Mouse (Mus musculus): ENCODE measurements around the gene Phf5a.
"Not testable (repeated sequence)": the region's sequence is repeated elsewhere in the genome, so short reads cannot be mapped to it uniquely, and the experiment has no call there.

The Phf5a gene

DNA sequence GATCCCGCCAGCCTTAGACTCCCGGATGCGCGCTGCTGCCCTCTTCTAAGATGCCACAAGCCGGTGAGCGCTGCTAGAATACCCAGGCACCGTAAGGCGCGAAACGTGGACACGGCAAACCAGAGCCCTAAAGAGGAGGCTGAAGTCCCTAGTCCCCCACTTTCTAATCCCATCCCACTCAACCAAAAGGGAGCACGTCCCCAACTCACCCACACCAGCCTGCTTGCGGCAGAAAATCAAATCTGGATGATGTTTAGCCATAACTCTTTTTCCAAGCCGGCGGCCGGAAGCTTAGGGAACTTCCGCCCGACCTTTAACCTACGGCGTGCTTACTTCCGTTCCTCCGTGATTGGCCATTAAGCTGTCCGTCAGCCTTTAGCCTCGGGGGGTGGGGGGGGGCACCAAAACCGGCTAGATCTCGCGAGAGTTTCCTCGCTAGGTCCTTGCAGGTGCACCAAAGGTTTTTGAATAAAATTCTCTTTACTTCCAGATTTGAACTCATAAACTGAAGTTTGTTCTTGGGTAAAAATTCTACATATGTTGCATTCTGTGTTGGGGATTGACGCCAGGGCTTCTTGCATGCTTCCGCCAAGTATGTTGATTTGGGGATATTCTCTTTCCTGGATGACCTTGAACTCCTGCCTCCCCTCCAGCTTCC, at the start of gene Phf5a:
Gene Phf5a, minus strand, starts transcription at position 308 of the 658 bp plus-strand sequence.
- peak; percentile 89 for DNase-seq (ENCODE audit: low spot score)

DNA sequence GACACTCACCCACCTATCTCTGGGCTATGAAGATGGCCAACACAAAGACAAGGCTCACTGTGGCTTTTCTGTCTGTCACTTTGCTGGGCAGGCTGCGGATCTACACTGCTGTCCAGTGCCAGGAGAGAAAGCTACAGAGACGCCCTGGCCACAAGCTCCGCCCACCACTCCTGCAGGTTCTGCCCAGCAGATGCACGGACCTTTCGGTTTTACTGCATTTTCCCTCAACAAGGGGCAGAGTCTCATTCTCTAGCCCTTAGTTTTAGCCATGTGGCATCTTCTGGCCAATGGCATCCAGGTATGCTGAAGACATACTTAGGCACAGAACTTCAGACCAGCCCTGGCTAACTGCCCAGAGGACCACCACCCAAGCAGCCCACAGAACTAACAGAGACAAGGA, 49.5 kb upstream of the Phf5a start:
- no peak for DNase-seq (ENCODE audit: low spot score)

DNA sequence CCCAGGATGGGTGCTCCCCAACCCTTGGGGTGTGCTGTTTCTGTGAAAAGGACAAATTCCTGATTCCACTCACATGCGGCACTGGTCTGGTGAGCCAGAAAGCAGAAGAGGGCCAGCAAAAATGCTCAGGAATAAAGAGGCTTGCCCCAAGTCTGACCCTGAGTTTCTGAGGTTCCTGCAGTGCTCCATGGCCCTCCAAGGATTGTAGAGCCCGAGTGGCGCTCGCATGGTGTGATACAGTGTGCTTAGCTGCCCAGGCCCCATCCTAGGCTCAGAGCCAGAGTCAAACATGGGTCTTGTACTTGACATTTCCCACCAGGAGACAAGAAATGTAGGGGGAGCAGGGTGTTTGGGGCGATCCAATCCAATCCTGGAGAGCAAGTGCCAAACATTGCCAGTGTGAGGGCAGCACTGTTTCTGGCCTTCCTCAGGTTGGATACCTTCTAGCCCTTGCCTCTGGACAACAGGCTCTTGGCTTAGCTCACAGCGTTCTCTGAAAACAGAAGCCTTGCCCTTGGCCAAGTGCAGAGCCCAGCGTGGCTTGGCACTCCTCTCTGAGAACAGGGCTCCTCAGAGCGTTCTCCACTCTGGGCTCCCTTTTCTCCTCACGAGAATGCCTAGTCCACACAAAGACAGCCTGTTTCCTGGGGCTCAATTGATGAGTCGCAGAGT, 49.0 kb upstream of the Phf5a start:
- no peak for DNase-seq (ENCODE audit: low spot score)

DNA sequence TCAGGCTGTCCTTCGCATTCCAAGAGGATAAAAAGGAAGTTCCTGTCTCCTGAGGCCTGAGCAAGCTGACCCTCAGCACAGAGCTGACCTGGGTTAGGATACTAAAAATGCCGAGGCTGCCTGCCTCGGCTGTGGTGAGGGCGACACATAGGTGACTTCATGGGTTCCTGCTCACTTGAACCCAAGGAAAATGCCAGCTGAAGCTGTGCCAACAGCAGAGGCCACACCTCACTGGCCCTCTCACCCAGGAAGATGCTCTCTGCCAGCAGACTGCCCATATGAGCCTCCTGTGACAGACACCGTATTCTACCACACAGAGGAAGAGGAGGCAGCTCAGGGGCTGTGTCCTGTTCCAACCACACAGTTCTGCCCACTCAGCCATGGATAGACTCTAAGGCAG, 47.4 kb upstream of the Phf5a start:
- no peak for DNase-seq (ENCODE audit: low spot score)

DNA sequence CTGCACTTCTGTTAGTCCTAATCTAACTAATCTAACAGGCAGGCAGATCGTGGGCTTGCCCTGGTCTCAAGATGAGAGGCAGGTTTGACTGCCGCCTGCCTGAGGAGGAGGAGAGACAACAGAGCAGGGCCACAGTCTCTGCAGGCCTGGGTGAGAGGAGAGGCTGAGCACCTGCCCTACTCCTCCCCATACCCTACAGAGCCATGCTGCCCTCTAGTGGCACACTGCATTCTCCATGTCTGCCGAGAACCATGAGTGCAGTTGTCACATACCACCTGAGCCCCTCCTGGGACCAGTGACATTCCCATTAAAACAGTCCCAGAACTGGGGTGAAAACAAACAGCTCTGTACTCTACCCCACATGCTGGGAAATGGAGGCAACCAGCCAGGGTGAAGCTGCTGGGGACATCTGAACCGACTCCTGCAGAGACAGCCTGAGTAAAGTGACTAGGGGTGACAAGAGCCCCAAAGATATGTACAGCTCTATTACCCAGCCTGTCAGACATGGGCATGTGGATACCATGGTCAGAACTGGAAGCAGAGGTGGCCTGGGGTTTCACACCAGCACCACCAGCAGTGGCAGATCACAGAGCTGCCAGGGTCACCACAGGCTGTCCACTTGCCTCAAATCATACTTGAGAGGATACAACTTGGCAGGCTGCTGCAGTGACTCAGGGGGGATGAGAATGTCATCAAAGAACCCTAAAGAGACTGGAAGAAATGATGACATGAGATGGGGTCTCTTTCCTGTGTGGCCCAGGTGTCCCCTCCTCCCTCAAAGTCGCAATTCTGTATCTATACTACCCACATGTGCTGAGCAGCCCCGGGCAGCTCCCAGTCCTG, 46.1 kb upstream of the Phf5a start:
- DNase-seq (ENCODE audit: low spot score) = peak; percentile 71

DNA sequence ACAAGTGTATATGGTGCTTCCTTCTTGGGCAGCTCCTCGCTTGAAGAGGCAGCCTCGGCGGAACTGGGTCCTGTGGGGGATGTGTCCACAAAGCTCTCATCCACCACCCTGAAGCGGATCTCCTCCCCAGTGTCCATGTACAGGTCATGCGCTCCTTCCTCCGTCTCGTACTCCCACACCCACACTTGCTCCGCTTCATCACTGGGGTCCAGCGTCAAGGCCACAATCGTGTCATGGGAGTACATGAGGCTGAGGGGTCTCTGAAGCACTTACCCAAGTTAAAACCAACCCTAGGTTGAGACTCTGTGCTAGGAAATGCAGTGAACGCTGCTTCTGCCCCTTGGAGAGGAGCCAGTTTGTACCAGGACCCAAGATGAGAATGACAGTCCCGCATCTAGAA, 45.5 kb upstream of the Phf5a start:
- DNase-seq (ENCODE audit: low spot score) = no peak

DNA sequence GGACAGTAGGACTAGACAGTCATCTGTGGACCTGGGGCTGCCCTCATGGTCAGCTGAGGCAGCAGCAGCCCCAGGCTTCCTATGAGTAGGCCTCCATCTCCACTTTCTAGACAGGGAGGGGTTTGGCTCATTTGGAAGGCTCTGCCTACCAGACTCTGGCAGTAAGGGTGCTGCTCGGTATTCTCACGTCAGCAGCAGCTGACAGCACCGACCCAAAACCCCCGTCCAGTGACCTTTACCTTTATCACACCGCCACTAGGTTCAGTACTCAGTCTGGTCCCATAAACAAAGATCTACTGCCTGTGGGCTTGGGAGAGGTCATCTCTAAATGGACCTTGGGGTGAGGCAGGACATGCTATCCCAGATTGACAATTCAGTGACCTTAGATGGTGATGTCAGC, 44.0 kb upstream of the Phf5a start:
- DNase-seq (ENCODE audit: low spot score) = no peak

DNA sequence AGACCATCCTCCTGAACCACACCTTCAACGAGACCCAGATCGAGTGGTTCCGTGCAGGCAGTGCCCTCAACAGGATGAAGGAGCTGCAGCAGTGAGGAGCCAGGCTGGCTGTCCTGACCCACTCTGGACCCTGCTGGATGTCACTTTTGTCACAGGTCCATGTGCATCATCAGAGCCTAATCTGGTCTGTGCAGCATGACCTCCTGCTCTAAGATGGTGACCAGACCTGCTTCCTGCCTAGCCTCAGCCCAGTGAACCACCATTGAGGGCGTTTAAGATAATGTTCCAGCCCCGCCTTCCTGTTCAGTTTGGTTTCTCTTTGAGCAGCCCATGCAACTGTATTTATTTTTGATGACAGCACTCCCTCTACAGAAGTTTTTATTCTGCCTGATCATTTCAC, 43.0 kb upstream of the Phf5a start:
- no peak for DNase-seq (ENCODE audit: low spot score)

DNA sequence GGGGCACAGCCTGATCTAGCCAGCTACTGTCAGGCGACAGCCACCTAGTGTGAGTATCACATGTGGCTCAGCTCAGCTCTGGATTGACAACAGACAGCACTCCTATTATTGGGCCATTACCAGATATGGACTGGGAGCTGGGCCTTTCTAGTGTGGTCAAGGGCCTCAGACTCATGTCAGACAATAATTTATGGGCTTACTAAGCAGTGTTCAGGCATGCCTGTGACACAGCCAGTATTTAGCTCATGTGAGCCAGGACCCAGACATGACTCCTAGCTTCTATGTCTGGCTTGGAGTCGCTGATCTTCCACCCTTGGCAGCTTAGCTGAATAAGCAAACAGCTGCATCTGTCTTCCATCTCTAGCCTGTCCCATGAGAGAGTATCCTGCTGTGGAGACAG, 40.8 kb upstream of the Phf5a start:
- DNase-seq (ENCODE audit: low spot score) = no peak

DNA sequence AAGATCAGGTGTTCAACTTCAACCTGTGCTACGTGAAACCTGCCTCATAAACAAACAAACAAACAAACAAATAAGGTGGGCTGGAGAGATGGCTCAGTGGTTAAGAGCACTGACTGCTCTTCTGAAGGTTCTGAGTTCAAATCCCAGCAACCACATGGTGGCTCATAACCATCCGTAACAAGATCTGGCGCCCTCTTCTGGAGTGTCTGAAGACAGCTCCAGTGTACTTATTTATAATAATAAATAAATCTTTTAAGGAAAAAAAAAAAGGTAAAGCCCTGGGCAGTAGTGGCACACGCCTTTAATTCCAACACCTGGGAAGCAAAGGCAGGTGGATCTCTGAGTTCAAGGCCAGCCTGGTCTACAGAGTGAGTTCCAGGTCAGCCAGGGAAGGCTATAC, 37.1 kb upstream of the Phf5a start:
- DNase-seq (ENCODE audit: low spot score) = not testable (repeated sequence)

DNA sequence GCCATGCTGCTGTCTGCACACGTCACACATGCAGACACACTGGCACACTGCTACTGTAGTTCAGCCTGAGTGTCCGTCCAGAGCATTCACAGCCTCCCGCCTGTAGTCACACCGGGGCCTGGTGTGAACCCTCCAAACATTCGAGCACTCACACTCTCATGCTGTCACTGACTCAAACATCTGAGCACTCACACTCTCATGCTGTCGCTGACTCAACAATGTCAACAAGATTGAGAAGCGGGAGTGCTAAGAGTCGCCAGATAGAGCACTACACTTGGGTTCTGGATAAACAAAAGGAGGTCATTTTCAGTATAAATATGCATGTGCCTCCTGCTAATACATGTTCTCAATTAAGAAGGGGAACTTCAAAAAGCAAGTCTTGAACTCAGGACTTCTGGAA, 36.2 kb upstream of the Phf5a start:
- DNase-seq (ENCODE audit: low spot score) = no peak

DNA sequence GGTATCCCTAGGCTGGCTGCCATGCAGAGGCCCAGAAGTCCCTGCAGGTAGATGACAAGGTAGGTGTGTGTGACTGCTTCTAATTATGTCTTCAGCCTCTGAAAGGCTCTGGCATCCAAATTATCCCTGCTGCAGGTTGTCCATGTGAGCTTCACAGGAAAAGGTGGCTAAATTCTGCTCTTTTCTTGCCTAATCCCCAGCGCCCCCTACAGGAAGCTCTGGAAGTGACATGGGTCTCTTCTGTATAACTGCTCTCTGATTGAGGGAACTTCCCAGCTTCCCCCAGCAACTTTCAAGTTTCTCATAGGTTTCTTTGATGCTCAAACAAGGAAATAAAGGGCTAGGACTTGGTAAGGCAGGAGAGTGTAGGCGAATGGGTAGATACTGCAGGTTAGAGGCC, 33.2 kb upstream of the Phf5a start:
- DNase-seq (ENCODE audit: low spot score) = peak; percentile 72

DNA sequence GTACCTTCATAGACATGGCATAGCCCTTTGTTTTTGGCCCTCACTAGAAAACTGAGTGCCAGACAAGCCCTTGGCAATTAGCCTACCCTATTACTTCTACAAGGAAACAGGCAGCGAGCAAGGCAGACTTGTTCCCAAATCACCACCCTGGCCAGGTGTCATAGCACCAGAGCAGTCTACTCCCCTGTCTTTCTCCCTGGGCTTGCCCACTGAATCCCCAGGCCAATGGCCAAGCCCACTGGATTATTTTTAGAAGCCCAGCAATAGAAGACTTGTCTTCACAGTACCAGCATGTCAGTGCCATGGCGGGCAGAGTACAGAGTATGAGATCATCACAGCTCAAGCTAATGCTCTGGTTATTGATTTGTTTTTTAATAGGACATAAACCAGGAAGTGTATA, 27.0 kb upstream of the Phf5a start:
- DNase-seq (ENCODE audit: low spot score) = no peak

DNA sequence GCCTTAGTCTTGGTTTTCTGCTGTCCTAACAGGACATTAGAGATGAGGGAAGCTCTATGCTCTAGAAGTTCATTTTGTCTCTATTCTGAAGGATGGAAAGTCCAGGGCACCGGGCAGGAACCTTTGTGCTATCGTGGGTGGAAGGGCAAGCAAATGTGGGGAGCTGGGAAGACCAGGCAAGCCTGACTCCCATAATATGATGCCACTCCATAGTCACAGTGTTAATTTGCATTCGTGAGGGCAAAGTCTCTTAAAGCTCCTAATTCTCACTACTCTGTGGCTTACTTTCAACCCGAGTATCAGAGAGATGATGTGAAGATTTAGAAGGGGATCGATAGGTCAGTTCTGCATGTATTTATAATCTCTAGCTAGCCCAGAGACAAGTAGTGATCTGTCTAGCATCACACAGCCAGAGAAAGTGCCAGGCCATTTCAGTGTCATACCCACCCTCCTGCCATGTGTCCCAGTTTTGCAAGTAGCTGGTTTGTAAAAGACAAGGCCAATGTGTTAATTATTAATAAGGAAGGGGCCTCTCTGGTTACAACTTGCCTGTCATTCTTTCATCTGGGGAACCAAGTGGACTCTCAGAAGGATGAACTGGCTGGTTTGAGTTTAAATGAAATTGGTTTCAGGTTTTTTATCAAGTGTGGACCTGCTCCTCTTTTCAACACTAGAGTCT, 26.0 kb upstream of the Phf5a start:
- no peak for DNase-seq (ENCODE audit: low spot score)

DNA sequence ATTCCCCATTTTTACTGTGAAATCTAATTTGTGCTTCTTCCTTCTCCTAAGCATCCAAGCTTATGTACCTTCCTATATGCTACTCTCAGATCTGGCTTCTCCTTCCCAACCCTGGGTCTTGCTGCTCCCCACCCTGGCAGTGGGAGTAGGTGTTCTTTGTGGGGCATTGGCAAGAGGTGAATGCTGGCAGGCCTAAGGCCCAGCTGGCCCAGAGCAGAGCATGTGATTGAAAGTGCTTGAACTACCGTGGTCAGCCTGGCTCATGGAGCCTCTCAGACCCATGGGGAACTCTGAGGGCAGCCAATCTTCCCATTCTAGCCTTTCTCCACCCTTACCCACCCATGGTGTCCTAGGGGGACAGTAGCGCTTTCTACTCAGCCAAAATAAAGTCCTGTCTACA, 24.7 kb upstream of the Phf5a start:
- DNase-seq (ENCODE audit: low spot score) = no peak

DNA sequence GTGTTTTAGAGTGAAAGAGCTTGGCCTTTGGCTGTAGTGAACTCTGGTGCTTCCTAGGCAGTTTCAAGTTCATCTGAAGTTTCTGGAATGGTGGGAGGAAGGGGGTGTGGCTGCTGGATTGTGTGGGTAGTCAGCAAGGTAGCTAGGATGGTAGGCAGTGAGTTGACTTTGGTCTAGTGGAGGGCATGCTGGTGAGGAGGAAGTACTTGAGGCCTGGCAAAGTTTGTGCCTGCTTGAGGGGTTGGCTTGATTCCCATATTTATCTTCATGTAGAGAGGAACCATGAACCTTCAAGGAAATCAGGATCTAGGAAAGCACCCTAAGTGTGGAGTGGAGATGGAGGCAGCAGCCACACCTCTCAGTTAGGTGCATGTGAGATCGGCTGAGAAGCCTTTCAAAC, 22.3 kb upstream of the Phf5a start:
- DNase-seq (ENCODE audit: low spot score) = peak; percentile 85

DNA sequence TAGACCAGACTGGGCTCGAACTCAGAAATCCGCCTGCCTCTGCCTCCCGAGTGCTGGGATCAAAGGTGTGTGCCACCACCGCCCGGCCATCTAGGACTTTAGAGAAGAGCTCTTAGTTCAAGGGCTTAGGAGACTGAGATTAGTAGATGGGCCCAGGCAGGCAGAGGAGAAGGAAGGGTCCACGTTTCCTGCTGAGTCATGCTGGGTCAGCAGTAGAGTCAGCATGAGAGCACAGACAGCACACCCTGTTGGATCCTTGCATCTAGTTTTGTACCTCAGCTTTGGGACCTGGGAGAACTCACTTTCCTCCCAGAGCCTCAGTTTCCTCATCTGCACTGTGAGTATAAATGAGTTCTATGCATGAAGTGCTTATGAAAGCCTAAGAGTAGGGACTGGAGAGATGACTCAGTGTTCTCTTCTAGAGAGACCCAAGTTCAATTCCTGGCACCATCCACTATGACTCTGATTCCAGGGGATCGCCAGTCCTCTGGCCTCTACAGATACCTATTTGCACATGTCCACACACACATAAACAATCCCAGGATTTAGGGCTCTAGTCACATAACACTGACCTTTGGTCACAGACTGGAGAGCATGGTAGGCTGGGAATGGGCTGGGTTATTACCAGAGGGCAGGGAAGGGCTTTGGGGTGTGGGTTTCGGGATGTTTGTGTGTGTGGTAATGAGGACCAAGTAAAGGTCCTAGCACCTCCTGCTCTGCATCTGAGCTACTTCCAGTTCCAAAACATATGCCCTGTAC, 20.3 kb upstream of the Phf5a start:
- no peak for DNase-seq (ENCODE audit: low spot score)

DNA sequence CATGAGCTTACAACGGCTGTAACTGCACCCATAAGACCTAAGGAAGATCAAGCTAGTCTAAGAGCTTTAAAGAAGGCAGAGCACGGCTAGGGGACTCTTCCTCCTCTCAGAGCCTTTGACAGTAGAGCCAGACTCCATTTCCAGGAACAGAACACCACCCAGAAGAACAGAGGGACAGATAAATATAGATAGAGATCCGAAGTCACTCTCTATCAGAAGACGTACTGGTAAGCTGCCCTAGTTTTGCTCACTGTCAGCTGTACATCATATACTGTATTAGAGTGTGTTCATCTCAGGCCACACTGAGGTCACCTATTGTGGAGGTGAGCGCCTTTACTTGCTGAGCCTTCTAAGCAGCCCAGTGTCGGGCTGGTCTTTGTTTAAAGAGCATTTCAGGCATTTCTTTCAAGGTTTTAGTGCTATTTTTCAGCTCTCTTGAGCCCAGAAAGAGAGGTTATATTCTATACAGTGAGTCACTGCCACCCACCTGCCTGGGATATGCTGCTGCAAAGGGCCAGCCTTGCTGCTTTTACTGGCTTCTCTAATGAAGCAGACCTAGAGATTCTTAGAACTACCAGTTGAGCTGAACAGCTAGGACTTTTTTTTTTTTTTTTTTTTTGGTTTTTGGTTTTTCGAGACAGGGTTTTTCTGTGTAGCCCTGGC, 19.6 kb upstream of the Phf5a start:
- no peak for DNase-seq (ENCODE audit: low spot score)

DNA sequence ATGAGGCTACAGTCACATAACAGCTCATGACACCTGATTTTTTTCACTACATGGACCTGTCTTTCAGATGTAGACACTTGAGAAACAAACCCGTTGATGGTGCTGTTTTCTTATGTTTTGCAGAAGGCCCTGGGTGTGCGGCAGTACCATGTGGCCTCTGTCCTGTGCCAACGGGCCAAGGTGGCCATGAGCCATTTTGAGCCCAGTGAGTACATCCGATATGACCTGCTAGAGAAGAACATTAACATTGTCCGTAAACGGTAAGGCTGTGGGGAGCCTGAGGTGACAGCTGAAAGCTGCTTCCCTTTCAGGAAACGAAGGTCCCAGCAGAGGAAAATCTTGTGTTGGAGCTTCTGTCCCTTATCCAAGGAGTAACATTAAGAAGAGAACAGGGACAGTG, 17.5 kb upstream of the Phf5a start:
- DNase-seq (ENCODE audit: low spot score) = no peak

DNA sequence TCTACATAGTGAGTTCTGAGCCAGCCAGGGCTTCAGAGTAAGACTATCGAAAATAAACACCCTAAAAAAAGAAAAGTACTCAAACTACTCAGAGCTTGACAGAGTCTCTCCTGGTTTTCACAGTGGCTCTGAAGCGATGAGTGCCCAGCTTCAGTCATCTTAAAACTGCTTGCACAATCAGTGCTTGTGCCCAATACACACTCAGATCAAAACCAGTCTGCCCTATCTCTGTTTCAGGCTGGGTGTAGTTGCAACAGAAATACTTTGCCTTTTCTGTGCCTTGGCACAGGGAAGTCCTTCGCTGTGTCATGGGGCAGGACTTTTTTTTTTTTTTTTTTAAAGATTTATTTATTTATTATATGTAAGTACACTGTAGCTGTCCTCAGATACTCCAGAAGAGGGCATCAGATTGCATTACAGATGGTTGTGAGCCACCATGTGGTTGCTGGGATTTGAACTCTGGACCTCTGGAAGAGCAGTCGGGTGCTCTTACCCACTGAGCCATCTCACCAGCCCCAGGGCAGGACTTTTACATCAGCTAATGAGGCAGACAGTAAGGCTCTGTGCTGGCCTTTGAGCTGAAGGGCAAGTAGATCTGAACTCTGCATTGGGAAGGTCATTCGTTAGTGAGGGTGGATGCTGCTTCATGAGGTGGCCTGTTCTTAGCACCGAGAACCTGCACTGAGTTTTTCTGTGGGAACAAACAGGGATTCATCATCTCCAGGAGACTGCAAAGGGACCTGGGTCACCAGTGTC, 15.3 kb upstream of the Phf5a start:
- DNase-seq (ENCODE audit: low spot score) = peak; percentile 48
